Mouse (Mus musculus): ENCODE measurements around the gene Cmya5. TPM values are rescaled to one million over a fixed set of nuclear protein-coding genes. Genes with fewer than 3 reads are reported as not detected.
"Not testable (repeated sequence)": the region's sequence is repeated elsewhere in the genome, so short reads cannot be mapped to it uniquely, and the experiment has no call there.

The Cmya5 gene
- polyA plus RNA-seq, 1 experiment from 2014 or later: 0.07 TPM

DNA sequence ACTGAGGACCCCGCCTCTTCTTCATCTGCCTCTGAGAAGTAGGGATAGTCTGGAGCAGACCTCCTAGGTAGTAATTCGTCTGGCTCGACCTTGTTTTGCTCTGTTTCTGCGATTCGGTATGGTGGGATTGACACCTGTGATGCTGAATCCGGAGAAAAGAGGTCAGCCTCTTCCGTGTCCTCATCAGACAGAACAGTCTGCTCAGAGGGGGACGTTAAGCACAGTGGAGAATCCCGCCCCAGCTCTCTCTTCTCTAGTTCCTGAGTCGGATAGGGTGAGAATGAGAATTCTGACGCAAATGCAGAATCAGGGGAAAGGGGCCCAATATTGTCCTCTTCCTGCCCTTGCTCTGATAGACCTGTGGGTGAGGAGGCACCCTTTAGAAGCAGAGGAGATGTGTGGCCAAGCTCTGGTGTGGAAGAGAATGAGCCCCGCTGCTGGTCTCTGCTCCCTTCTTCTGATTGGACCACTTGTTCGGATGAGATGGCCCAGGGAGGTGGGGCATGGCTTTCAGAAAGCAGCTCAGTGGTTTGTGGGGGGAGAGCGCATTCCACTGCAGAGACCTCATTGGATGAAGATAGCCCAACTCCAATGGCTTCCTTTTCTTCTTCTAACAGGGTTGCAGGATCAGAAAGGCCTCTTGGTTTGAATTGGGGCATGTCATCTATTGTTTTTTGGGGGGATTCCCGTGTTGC, 49.3 kb downstream of the Cmya5 start:
- H3K27ac ChIP-seq (ENCODE audit: low read depth, low read length): no peak overlapping the region
- 89% methylated on average over 15 of the region's 15 CpGs for WGBS
- H3K9me3 ChIP-seq (ENCODE audit: control insufficient read depth, low read length): no peaks in the 10 kb centered on the region
- no peak overlapping the region for H3K4me2 ChIP-seq (replicated peaks; ENCODE audit: low read depth, low read length)
- no peak overlapping the region for H3K9ac ChIP-seq (ENCODE audit: low read depth, low read length)
- H3K4me3 ChIP-seq (ENCODE audit: low read length): no peak overlapping the region
- H3K4me1 ChIP-seq (ENCODE audit: control insufficient read depth, insufficient read depth, low read length): no peaks in the 10 kb centered on the region
- no peaks in the 10 kb centered on the region for H3K27me3 ChIP-seq (ENCODE audit: control insufficient read depth, insufficient read depth, low read length)
- H3K36me3 ChIP-seq (ENCODE audit: control insufficient read depth, insufficient read depth, low read length): no peaks in the 10 kb centered on the region
- ATAC-seq (ENCODE audit: low FRiP score, low TSS enrichment): no peak

DNA sequence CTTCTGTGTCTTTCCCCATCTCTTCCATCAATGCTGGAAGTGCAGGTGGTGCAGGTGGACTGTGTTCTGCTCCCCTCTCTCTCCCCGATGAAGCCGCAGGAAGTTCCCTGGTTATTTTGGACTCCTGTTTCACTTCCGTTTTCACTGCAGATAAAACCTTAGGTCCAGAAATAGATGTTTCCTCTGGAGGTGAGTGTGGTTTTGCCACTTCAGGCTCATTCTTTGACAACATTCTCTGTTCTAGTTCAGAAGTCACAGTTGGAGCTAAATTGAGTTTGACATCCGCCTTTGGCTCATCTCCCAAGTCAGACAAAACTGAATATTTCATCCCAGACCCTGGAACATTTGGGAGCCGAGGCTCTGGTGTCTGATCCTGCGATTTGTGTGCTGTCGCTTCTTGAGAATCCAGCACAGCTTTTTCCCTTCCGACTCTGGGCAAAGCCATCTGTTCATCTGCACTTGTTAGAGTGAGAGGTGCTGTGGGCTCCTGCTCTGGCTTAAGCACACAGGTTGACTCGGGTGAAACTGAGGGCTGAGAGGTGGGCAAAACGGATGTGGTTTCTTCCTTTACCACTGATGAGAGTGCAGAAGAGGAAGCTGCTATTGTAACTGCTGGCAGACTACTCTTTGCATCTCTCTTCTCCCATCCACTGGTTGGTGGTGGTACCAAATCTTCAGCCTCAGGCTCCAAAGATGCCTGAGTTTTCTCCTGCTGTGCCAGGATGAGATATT, 50.2 kb downstream of the Cmya5 start:
- Histone ChIP-seq H3K27me3 (ENCODE audit: control insufficient read depth, insufficient read depth, low read length) (no peaks in the 10 kb centered on the region), H3K9ac (ENCODE audit: low read depth, low read length) (no peak overlapping the region), H3K36me3 (ENCODE audit: control insufficient read depth, insufficient read depth, low read length) (no peaks in the 10 kb centered on the region), H3K4me2 (replicated peaks; ENCODE audit: low read depth, low read length) (no peak overlapping the region), H3K9me3 (ENCODE audit: control insufficient read depth, low read length) (no peaks in the 10 kb centered on the region), H3K4me3 (ENCODE audit: low read length) (no peak overlapping the region), H3K4me1 (ENCODE audit: control insufficient read depth, insufficient read depth, low read length) (no peaks in the 10 kb centered on the region), H3K27ac (ENCODE audit: low read depth, low read length) (no peak overlapping the region)
- WGBS: 82% methylated on average over 10 of the region's 10 CpGs
- ATAC-seq (ENCODE audit: low FRiP score, low TSS enrichment): no peak

DNA sequence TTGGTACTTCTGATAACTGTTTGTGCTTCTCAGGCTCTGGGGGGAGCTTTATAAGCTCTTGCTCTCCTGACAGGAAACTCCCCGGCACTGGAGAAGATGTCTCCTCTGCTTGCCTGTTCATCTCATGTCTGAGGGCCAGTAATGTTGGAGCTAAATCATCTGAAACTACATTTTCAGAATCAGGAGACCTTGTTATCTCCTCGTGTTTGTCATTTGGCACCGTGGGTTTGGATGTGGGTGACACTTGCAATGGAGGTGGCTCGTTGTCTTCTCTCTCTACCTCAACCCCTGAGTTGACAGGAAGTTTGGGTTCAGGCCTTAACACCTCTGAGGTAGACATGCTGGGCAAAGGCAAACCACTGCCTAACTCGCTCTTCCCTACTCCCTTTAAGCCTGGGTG, 50.8 kb downstream of the Cmya5 start:
- H3K27me3 ChIP-seq (ENCODE audit: control insufficient read depth, insufficient read depth, low read length): no peaks in the 10 kb centered on the region
- H3K27ac ChIP-seq (ENCODE audit: low read depth, low read length): no peak overlapping the region
- ATAC-seq (ENCODE audit: low FRiP score, low TSS enrichment): no peak
- no peak overlapping the region for H3K4me2 ChIP-seq (replicated peaks; ENCODE audit: low read depth, low read length)
- H3K9me3 ChIP-seq (ENCODE audit: control insufficient read depth, low read length): no peaks in the 10 kb centered on the region
- no peaks in the 10 kb centered on the region for H3K36me3 ChIP-seq (ENCODE audit: control insufficient read depth, insufficient read depth, low read length)
- no peaks in the 10 kb centered on the region for H3K4me1 ChIP-seq (ENCODE audit: control insufficient read depth, insufficient read depth, low read length)
- no peak overlapping the region for H3K4me3 ChIP-seq (ENCODE audit: low read length)
- 89% methylated on average over 5 of the region's 5 CpGs for WGBS
- no peak overlapping the region for H3K9ac ChIP-seq (ENCODE audit: low read depth, low read length)

DNA sequence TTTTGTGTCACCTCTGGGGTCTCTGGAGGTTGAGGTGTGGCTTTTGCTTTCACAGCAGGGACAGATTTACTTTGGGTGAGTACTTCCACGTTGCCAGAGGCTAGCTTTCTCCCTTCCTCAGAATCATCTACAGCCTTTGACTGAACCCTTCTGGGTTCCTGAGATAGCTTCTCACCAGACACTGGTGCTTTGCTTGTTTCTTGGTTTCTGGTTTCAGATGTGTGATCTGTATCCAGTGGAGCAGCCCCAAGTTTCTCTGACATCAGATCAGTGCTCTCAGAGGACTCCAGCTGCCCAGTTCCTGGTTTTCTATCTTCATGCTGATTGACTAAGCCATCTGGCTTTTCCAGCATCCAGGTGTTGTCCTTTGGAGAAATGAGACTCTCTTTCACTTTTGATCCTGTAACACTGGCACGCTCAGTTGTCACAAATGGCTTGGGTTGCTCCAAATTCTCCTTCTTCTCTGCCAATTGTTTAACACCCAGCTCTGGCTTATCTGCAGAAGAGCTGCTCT, 51.6 kb downstream of the Cmya5 start:
- Histone ChIP-seq H3K4me3 (ENCODE audit: low read length) (no peak overlapping the region), H3K4me1 (ENCODE audit: control insufficient read depth, insufficient read depth, low read length) (no peaks in the 10 kb centered on the region), H3K4me2 (replicated peaks; ENCODE audit: low read depth, low read length) (no peak overlapping the region), H3K27ac (ENCODE audit: low read depth, low read length) (no peak overlapping the region), H3K27me3 (ENCODE audit: control insufficient read depth, insufficient read depth, low read length) (no peaks in the 10 kb centered on the region), H3K9ac (ENCODE audit: low read depth, low read length) (no peak overlapping the region), H3K9me3 (ENCODE audit: control insufficient read depth, low read length) (no peaks in the 10 kb centered on the region), H3K36me3 (ENCODE audit: control insufficient read depth, insufficient read depth, low read length) (no peaks in the 10 kb centered on the region)
- no peak for ATAC-seq (ENCODE audit: low FRiP score, low TSS enrichment)
- 68% methylated on average over 2 of the region's 2 CpGs for WGBS

DNA sequence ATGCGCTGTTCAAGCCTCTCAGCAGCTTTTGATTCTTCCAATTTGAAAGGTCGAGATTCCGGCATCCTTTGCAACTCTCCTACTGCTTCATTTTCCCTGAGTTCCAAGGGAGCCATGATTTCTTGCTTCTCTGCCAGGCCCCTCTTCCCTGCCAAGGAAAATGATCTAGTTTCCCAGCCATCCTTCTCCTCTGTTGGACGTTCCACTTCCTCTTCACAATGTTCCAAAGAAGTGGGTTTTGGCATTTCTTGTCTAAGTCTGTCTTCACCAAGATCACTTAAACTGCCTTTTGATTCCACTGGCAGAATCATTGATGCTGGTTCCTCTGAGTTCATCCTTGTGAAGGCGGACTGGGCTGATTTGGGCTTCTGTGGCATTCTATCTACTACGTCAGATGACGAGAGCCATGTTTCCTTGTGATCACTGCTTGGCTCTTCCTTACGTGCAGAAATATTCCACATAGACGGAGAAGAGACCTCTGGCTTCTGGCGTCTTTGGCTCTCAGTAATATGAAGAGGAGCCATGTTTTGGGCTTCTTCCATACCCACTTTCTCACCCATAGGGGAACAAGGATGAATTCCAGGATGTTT, 52.6 kb downstream of the Cmya5 start:
- no peaks in the 10 kb centered on the region for H3K36me3 ChIP-seq (ENCODE audit: control insufficient read depth, insufficient read depth, low read length)
- no peaks in the 10 kb centered on the region for H3K4me1 ChIP-seq (ENCODE audit: control insufficient read depth, insufficient read depth, low read length)
- H3K27ac ChIP-seq (ENCODE audit: low read depth, low read length): no peak overlapping the region
- no peak overlapping the region for H3K9ac ChIP-seq (ENCODE audit: low read depth, low read length)
- H3K4me2 ChIP-seq (replicated peaks; ENCODE audit: low read depth, low read length): no peak overlapping the region
- H3K27me3 ChIP-seq (ENCODE audit: control insufficient read depth, insufficient read depth, low read length): no peaks in the 10 kb centered on the region
- no peak for ATAC-seq (ENCODE audit: low FRiP score, low TSS enrichment)
- WGBS: 93% methylated on average over 10 of the region's 10 CpGs
- no peaks in the 10 kb centered on the region for H3K9me3 ChIP-seq (ENCODE audit: control insufficient read depth, low read length)
- H3K4me3 ChIP-seq (ENCODE audit: low read length): no peak overlapping the region

DNA sequence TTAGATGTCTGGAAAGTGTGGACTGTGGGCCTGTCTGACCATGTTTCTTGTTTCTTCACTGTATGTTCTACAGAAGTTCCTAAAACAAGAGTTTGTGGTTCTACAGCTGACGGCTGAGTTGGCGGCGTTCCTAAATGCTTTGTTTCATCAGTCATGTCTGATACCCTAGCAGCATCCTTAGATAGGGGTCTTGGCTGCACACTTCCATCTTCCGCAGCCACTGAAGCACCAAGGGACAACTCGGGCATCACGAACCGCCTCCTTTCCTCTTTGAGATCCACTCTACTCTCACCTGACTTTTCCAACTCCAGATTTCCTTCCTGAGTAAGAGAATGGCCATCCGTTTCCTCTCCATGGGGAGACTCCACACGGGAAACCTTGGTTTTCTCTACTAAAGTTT, 53.3 kb downstream of the Cmya5 start:
- H3K4me2 ChIP-seq (replicated peaks; ENCODE audit: low read depth, low read length): no peak overlapping the region
- no peak overlapping the region for H3K9ac ChIP-seq (ENCODE audit: low read depth, low read length)
- H3K27me3 ChIP-seq (ENCODE audit: control insufficient read depth, insufficient read depth, low read length): no peaks in the 10 kb centered on the region
- no peak overlapping the region for H3K27ac ChIP-seq (ENCODE audit: low read depth, low read length)
- H3K36me3 ChIP-seq (ENCODE audit: control insufficient read depth, insufficient read depth, low read length): no peaks in the 10 kb centered on the region
- ATAC-seq (ENCODE audit: low FRiP score, low TSS enrichment): no peak
- 90% methylated on average over 9 of the region's 9 CpGs for WGBS
- H3K9me3 ChIP-seq (ENCODE audit: control insufficient read depth, low read length): no peaks in the 10 kb centered on the region
- no peak overlapping the region for H3K4me3 ChIP-seq (ENCODE audit: low read length)
- H3K4me1 ChIP-seq (ENCODE audit: control insufficient read depth, insufficient read depth, low read length): no peaks in the 10 kb centered on the region

DNA sequence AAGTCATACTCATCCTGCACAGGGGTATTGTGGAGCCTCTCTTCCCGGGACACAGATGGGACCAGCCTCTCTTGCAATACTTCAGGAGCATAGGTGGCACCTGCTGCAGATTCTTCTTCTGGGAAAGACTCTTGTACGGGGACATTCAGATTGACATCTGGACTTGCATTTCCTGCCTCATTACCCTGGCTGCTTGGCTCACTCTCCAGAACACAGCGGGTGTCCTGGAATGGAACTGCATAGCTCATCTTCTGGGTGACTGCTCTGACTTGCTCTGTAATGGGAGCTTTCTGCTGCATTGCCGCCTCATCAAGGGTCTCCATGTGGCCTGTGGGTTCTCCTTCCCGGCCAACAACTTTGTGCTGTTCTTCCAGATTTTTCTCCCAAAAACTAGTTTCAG, 55.0 kb downstream of the Cmya5 start:
- Histone ChIP-seq H3K9ac (ENCODE audit: low read depth, low read length) (no peak overlapping the region), H3K4me1 (ENCODE audit: control insufficient read depth, insufficient read depth, low read length) (no peaks in the 10 kb centered on the region), H3K27ac (ENCODE audit: low read depth, low read length) (no peak overlapping the region), H3K4me3 (ENCODE audit: low read length) (no peak overlapping the region), H3K4me2 (replicated peaks; ENCODE audit: low read depth, low read length) (no peak overlapping the region), H3K9me3 (ENCODE audit: control insufficient read depth, low read length) (no peaks in the 10 kb centered on the region), H3K27me3 (ENCODE audit: control insufficient read depth, insufficient read depth, low read length) (no peaks in the 10 kb centered on the region), H3K36me3 (ENCODE audit: control insufficient read depth, insufficient read depth, low read length) (no peaks in the 10 kb centered on the region)
- ATAC-seq (ENCODE audit: low FRiP score, low TSS enrichment): no peak
- 67% methylated on average over 5 of the region's 5 CpGs for WGBS

DNA sequence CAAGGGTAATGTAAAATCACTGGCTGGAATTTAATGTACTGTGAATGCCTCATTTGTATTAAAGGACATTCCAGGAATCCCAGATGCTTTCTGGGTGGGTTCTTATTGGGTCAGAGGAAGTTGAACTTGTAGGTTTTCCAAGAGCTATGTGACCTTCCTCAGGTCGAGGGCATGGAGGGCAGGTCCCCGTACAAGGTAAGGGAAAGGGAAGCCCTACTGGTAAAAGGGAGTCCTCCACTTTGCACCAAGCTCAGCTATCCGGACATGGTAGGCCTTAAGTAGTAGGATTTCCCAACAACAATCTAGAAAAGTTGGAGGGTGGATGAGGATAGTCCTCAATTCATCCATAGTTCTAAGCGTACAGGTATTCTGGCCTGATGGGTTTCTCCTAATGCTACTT, 58.8 kb downstream of the Cmya5 start:
- Histone ChIP-seq H3K4me3 (ENCODE audit: low read length) (no peak overlapping the region), H3K4me2 (replicated peaks; ENCODE audit: low read depth, low read length) (no peak overlapping the region), H3K9me3 (ENCODE audit: control insufficient read depth, low read length) (no peaks in the 10 kb centered on the region), H3K27me3 (ENCODE audit: control insufficient read depth, insufficient read depth, low read length) (no peaks in the 10 kb centered on the region), H3K4me1 (ENCODE audit: control insufficient read depth, insufficient read depth, low read length) (no peaks in the 10 kb centered on the region), H3K36me3 (ENCODE audit: control insufficient read depth, insufficient read depth, low read length) (no peaks in the 10 kb centered on the region), H3K9ac (ENCODE audit: low read depth, low read length) (no peak overlapping the region), H3K27ac (ENCODE audit: low read depth, low read length) (no peak overlapping the region)
- 90% methylated on average over 4 of the region's 4 CpGs for WGBS
- ATAC-seq (ENCODE audit: low FRiP score, low TSS enrichment): no peak

DNA sequence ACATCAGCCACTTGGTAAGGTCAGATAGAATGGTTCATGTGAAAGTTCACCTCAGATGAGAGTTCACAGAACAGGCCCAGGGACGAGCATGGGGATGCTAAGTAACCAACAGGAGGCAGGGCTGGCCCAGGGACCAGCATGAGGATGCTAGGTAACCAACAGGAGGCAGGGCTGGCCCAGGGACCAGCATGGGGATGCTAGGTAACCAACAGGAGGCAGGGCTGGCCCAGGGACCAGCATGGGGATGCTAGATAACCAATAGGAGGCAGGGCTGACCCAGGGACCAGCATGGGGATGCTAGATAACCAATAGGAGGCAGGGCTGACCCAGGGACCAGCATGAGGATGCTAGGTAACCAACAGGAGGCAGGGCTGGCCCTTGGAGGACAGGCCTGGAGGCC, 62.2 kb downstream of the Cmya5 start:
- H3K27ac ChIP-seq (ENCODE audit: low read depth, low read length); H3K36me3 ChIP-seq (ENCODE audit: control insufficient read depth, insufficient read depth, low read length); H3K27me3 ChIP-seq (ENCODE audit: control insufficient read depth, insufficient read depth, low read length); ATAC-seq (ENCODE audit: low FRiP score, low TSS enrichment); H3K4me2 ChIP-seq (replicated peaks; ENCODE audit: low read depth, low read length); H3K4me3 ChIP-seq (ENCODE audit: low read length); H3K4me1 ChIP-seq (ENCODE audit: control insufficient read depth, insufficient read depth, low read length); H3K9me3 ChIP-seq (ENCODE audit: control insufficient read depth, low read length); H3K9ac ChIP-seq (ENCODE audit: low read depth, low read length): not testable (repeated sequence)
- WGBS: 83% methylated on average over 1 of the region's 1 CpGs

Measured in kidney, embryonic 14.5 days (tissue).